Mouse (Mus musculus) small intestine, adult 2 months (tissue): ENCODE results near the gene Mtfr2.

Experiments used
- CTCF ChIP-seq: fragments of 200-500 bp; IDR thresholded peaks from 2 replicates; pipeline ENCODE4 v1.5.1; 2012; ENCODE audit warnings: low read depth, mild to moderate bottlenecking, control low read depth, inconsistent platforms, low read length, moderate library complexity, mixed read lengths; ENCODE audit not compliant: insufficient replicate concordance, insufficient read length; ENCODE audit errors: extremely low read depth
- POLR2A ChIP-seq: fragments of 200-500 bp; IDR thresholded peaks from 2 replicates; pipeline ENCODE4 v1.6.1; 2012; ENCODE audit warnings: low read depth, mild to moderate bottlenecking, control low read depth, inconsistent platforms, low read length, moderate library complexity

GRCm38 (mm10) chr10:20362450-20363118 is 15.0 kb downstream of the Mtfr2 start:
- TF ChIP-seq CTCF (no peak), POLR2A (no peak)
